Mouse (Mus musculus) liver, embryonic 13.5 days (tissue): ENCODE results near the gene Dcpp3. TPM values are rescaled to one million over a fixed set of nuclear protein-coding genes. Genes with fewer than 3 reads are reported as not detected.
"Not testable (repeated sequence)": the region's sequence is repeated elsewhere in the genome, so short reads cannot be mapped to it uniquely, and the experiment has no call there.

ENCODE experiments used
- ATAC-seq: fragments of 200-750 bp; cut with Nextera tagmentation; 2 replicates; pipeline ENCODE4 v1.8.0; 2017; ENCODE audit warnings: low read depth, mild to moderate bottlenecking, moderate number of reproducible peaks, moderate library complexity
- DNase-seq: peaks from one replicate; pipeline ENCODE4 v3.0.0; 2022
- H3K27ac ChIP-seq: fragments of 300-500 bp; sonication (generic); 2 replicates; pipeline ENCODE4 v1.5.1; 2015; ENCODE audit warnings: moderate library complexity, mild to moderate bottlenecking, inconsistent platforms
- H3K27me3 ChIP-seq: fragments of 300-500 bp; sonication (generic); 2 replicates; pipeline ENCODE4 v1.6.1; 2015; ENCODE audit warnings: mild to moderate bottlenecking, inconsistent platforms
- H3K36me3 ChIP-seq: fragments of 300-500 bp; sonication (generic); 2 replicates; pipeline ENCODE4 v1.6.1; 2015; ENCODE audit warnings: mild to moderate bottlenecking, inconsistent platforms
- H3K4me1 ChIP-seq: fragments of 300-500 bp; sonication (generic); replicated peaks from 2 replicates; pipeline ENCODE4 v1.6.1; 2015; ENCODE audit warnings: inconsistent platforms
- H3K4me2 ChIP-seq: fragments of 300-500 bp; sonication (generic); 2 replicates; pipeline ENCODE4 v1.6.1; 2015; ENCODE audit warnings: inconsistent platforms, mild to moderate bottlenecking, moderate library complexity
- H3K4me3 ChIP-seq: fragments of 300-500 bp; sonication (generic); replicated peaks from 2 replicates; pipeline ENCODE4 v1.5.1; 2015; ENCODE audit warnings: mild to moderate bottlenecking, inconsistent platforms
- H3K9ac ChIP-seq: fragments of 300-500 bp; sonication (generic); 2 replicates; pipeline ENCODE4 v1.6.1; 2015; ENCODE audit warnings: mild to moderate bottlenecking, inconsistent platforms
- H3K9me3 ChIP-seq: fragments of 300-500 bp; sonication (generic); replicated peaks from 2 replicates; pipeline ENCODE4 v1.6.1; 2016; ENCODE audit warnings: inconsistent platforms
- WGBS: fragments of 180-500 bp; shearing (Covaris S2); methylation state at CpG from one replicate; pipeline ENCODE4 v1.1.7; 2015; ENCODE audit not compliant: insufficient replicate concordance; 5-methylcytosine and 5-hydroxymethylcytosine counted together
- polyA plus RNA-seq: library from polyadenylated mRNA; unstranded; fragments of >200 nt; fragmentation: Nextera tagmentation; extraction: Ambion mirVana; gene quantifications from 2 replicates; pipeline ENCODE4 v1.2.1, GENCODE M21; 2015

Dcpp3 gene
- polyA plus RNA-seq = not detected in 2 replicates

GRCm38 (mm10) chr17:23917158-23917557 is at the start of gene Dcpp3:
Gene Dcpp3 (plus strand): TSS chr17:23917458.
- not testable (repeated sequence) for H3K9me3 ChIP-seq, H3K9ac ChIP-seq, DNase-seq, H3K4me2 ChIP-seq, H3K36me3 ChIP-seq, H3K27ac ChIP-seq, H3K4me1 ChIP-seq, H3K4me3 ChIP-seq, ATAC-seq, H3K27me3 ChIP-seq
- 35% methylated on average over 4 of the region's 4 CpGs for WGBS

GRCm38 (mm10) chr17:23867756-23868155 is 49.5 kb upstream of the Dcpp3 start, which contains the start of gene Prss21:
Gene Prss21 (plus strand): TSS chr17:23868056.
- H3K4me2 ChIP-seq = no peak within 1 kb of the TSS
- 75% methylated on average over 15 of the region's 15 CpGs for WGBS
- no peaks in the 10 kb centered on the region for H3K27me3 ChIP-seq

GRCm38 (mm10) chr17:23868513-23868912 is 48.7 kb upstream of the Dcpp3 start:
- H3K9me3 ChIP-seq = no peaks in the 10 kb centered on the region
- WGBS = 74% methylated on average over 11 of the region's 11 CpGs
- no peak overlapping the region for H3K4me2 ChIP-seq
- H3K27ac ChIP-seq = no peak overlapping the region
- H3K36me3 ChIP-seq = no peaks in the 10 kb centered on the region
- H3K27me3 ChIP-seq = no peaks in the 10 kb centered on the region
- no peak overlapping the region for H3K9ac ChIP-seq
- ATAC-seq (no peak), DNase-seq (no peak)
- no peaks in the 10 kb centered on the region for H3K4me1 ChIP-seq
- no peak overlapping the region for H3K4me3 ChIP-seq

More at GRCm38 (mm10) chr17:23867756-23868155, 49.5 kb upstream of the Dcpp3 start, which contains the start of gene Prss21:
- no peak for DNase-seq
- ATAC-seq = no peak
- Histone ChIP-seq H3K4me3 (no peak within 1 kb of the TSS), H3K36me3 (no peaks in the 10 kb centered on the region), H3K4me1 (no peaks in the 10 kb centered on the region), H3K9me3 (no peaks in the 10 kb centered on the region), H3K27ac (no peak within 1 kb of the TSS), H3K9ac (no peak within 1 kb of the TSS)

- ATAC-seq (no peak), DNase-seq (no peak)
These were observed 43.1 kb upstream of the Dcpp3 start for GRCm38 (mm10) chr17:23873884-23874856.

GRCm38 (mm10) chr17:23876741-23877140 is 40.5 kb upstream of the Dcpp3 start:
- 36% methylated on average over 3 of the region's 3 CpGs for WGBS
- H3K36me3 ChIP-seq = no peaks in the 10 kb centered on the region
- no peaks in the 10 kb centered on the region for H3K27me3 ChIP-seq
- H3K9ac ChIP-seq = no peak overlapping the region
- no peaks in the 10 kb centered on the region for H3K9me3 ChIP-seq
- no peak overlapping the region for H3K27ac ChIP-seq
- no peak for ATAC-seq
- no peak overlapping the region for H3K4me3 ChIP-seq
- DNase-seq = no peak
- no peaks in the 10 kb centered on the region for H3K4me1 ChIP-seq
- no peak overlapping the region for H3K4me2 ChIP-seq

More at GRCm38 (mm10) chr17:23873884-23874856, 43.1 kb upstream of the Dcpp3 start:
- no peaks in the 10 kb centered on the region for H3K4me1 ChIP-seq
- no peak overlapping the region for H3K27ac ChIP-seq
- 38% methylated on average over 8 of the region's 8 CpGs for WGBS
- H3K27me3 ChIP-seq = no peaks in the 10 kb centered on the region
- H3K9me3 ChIP-seq = no peaks in the 10 kb centered on the region
- H3K36me3 ChIP-seq = no peaks in the 10 kb centered on the region
- no peak overlapping the region for H3K4me3 ChIP-seq
- no peak overlapping the region for H3K9ac ChIP-seq
- H3K4me2 ChIP-seq = no peak overlapping the region

GRCm38 (mm10) chr17:23877166-23877565 is 40.1 kb upstream of the Dcpp3 start:
- Histone ChIP-seq H3K4me3 (no peak overlapping the region), H3K27me3 (no peaks in the 10 kb centered on the region), H3K36me3 (no peaks in the 10 kb centered on the region), H3K9ac (no peak overlapping the region), H3K27ac (no peak overlapping the region), H3K9me3 (no peaks in the 10 kb centered on the region), H3K4me1 (no peaks in the 10 kb centered on the region), H3K4me2 (no peak overlapping the region)
- WGBS = 79% methylated on average over 2 of the region's 2 CpGs
- DNase-seq (no peak), ATAC-seq (no peak)

GRCm38 (mm10) chr17:23880576-23880975 is 36.7 kb upstream of the Dcpp3 start, which contains the start of the genes Dcpp1 and Dcpp2:
Gene Dcpp1 (plus strand): TSS chr17:23880876.
Gene Dcpp2 (plus strand): TSS chr17:23880880.
- H3K36me3 ChIP-seq, H3K9me3 ChIP-seq, H3K4me1 ChIP-seq, ATAC-seq, DNase-seq, H3K27ac ChIP-seq, H3K27me3 ChIP-seq, H3K9ac ChIP-seq, H3K4me2 ChIP-seq, H3K4me3 ChIP-seq: not testable (repeated sequence)
- WGBS = 52% methylated on average over 4 of the region's 4 CpGs

GRCm38 (mm10) chr17:23924531-23925007 is 7.3 kb downstream of the Dcpp3 start:
- peak; percentile 78 for DNase-seq
- peak; percentile 96 for ATAC-seq
- under 1% methylated on average over 29 of the region's 29 CpGs for WGBS

GRCm38 (mm10) chr17:23925090-23925493 is 7.8 kb downstream of the Dcpp3 start:
- DNase-seq (peak; percentile 38), ATAC-seq (peak; percentile 59)
- peak overlapping the region; percentile 85 for H3K4me2 ChIP-seq
- H3K27ac ChIP-seq = peak overlapping the region; percentile 81
- 1% methylated on average over 14 of the region's 14 CpGs for WGBS
- no peaks in the 10 kb centered on the region; the same call in 1 of the 2 replicates for H3K27me3 ChIP-seq
- peak overlapping the region; percentile 72 for H3K9ac ChIP-seq
- H3K9me3 ChIP-seq = no peaks in the 10 kb centered on the region
- H3K36me3 ChIP-seq = no peaks in the 10 kb centered on the region
- peak overlapping the region; percentile 62 for H3K4me3 ChIP-seq
- peaks cover 14% of the 10 kb centered on the region for H3K4me1 ChIP-seq

More at GRCm38 (mm10) chr17:23924531-23925007, 7.3 kb downstream of the Dcpp3 start:
- Histone ChIP-seq H3K9me3 (no peaks in the 10 kb centered on the region), H3K4me2 (peak overlapping the region; percentile 85), H3K27ac (peak overlapping the region; percentile 81), H3K36me3 (no peaks in the 10 kb centered on the region), H3K4me1 (peaks cover 14% of the 10 kb centered on the region), H3K9ac (peak overlapping the region; percentile 72), H3K4me3 (peak overlapping the region; percentile 62), H3K27me3 (no peaks in the 10 kb centered on the region; the same call in 1 of the 2 replicates)

GRCm38 (mm10) chr17:23931157-23931556 is 13.9 kb downstream of the Dcpp3 start:
- ATAC-seq (no peak), DNase-seq (no peak)
- H3K4me3 ChIP-seq = no peak overlapping the region
- no peak overlapping the region for H3K27ac ChIP-seq
- no peaks in the 10 kb centered on the region for H3K9me3 ChIP-seq
- no peaks in the 10 kb centered on the region for H3K27me3 ChIP-seq
- H3K4me2 ChIP-seq = no peak overlapping the region
- no peaks in the 10 kb centered on the region for H3K36me3 ChIP-seq
- no peaks in the 10 kb centered on the region for H3K4me1 ChIP-seq
- H3K9ac ChIP-seq = no peak overlapping the region
- 18% methylated on average over 5 of the region's 5 CpGs for WGBS

GRCm38 (mm10) chr17:23941372-23941771 is 24.1 kb downstream of the Dcpp3 start, which contains the start of gene Sbp:
Gene Sbp (plus strand): TSS chr17:23941672.
- no peak for DNase-seq
- H3K4me3 ChIP-seq = no peak within 1 kb of the TSS
- no peak for ATAC-seq

More at GRCm38 (mm10) chr17:23941372-23941771, 24.1 kb downstream of the Dcpp3 start, which contains the start of gene Sbp:
- no peaks in the 10 kb centered on the region for H3K27me3 ChIP-seq
- H3K4me2 ChIP-seq = no peak within 1 kb of the TSS
- H3K36me3 ChIP-seq = no peaks in the 10 kb centered on the region
- H3K27ac ChIP-seq = no peak within 1 kb of the TSS
- H3K9me3 ChIP-seq = no peaks in the 10 kb centered on the region
- H3K4me1 ChIP-seq = no peaks in the 10 kb centered on the region
- H3K9ac ChIP-seq = no peak within 1 kb of the TSS
